Mouse (Mus musculus) erythroblast, embryonic 14.5 days (primary cell): ENCODE data around the gene Shroom3.

Experiments used
- GATA1 ChIP-seq: IDR thresholded peaks from 2 replicates; pipeline ENCODE4 v1.6.1; 2012; ENCODE audit warnings: low read length, inconsistent platforms, mixed read lengths
- TAL1 ChIP-seq: IDR thresholded peaks from 3 replicates; pipeline ENCODE4 v1.6.1; 2012; ENCODE audit warnings: low read length, inconsistent platforms, mixed read lengths

DNA sequence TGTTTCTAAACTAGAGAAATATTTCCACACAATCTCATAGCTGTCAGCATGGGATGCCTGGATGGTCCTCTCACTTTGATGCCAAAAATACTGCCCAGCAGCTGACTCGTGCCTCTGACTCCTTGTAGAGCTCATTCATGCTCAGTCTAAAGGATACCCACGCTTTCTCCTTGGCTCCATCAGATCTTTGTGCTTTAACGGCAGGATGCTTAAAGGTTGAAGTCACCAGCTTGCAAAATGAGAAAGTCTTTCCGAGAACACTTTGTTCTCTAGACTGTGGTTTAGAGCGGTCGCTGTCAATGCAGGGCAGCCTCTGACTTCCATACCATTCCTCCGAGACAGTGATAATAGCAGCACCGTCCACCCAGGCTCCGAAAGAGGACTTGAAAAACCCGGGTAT, 249.8 kb downstream of the Shroom3 start:
- TF ChIP-seq TAL1 (no peak), GATA1 (no peak)
